ENCODE assay signal across 26 mouse cellular contexts in the genomic region with DNA sequence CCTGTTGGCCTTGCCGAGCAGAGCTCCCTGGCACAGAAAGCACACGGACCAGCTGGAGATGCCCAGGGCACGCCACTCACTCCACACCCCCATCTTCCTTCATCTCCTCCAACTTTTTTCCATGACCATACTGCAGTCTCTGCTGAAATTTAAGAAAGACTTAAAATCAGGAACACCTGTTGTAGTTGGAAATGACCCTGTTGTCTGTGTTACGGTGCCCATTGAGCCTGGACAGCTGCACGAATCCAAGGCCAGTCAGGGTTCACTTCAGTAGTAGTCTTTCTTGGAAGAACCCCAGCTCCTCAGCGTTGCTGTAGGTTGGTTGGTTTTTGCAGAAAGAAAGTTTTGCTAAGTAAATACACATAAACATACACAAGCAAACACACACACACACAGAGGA. TPM values are rescaled to one million over a fixed set of nuclear protein-coding genes. Genes with fewer than 3 reads are reported as not detected.
"Had no signal": no experiment of that assay in that cellular context is flagged by ENCODE, and none has a peak within 500 bp of the region (broad histone marks: within the 10 kb centered on the region; RNA-seq: fewer than 3 reads in every experiment).

No protein-coding gene starts in this region.

- H3K4me2 ChIP-seq: liver, embryonic 13.5 days; midbrain, embryonic 13.5 days had no signal

- DNase-seq: kidney, adult 11 months; kidney, adult 9 months; kidney, postnatal 14 days; kidney, postnatal 4 days; layer of hippocampus, adult 9-11 months; liver, embryonic 13.5 days; lung, adult 2 months; lung, postnatal 14 days; lung, postnatal 4 days; right cerebral cortex, adult 18-20 months; right cerebral cortex, postnatal 14 days; right cerebral cortex, postnatal 4 days; spleen, adult 18-20 months; thymus, adult 18-20 months; thymus, postnatal 36 days had no signal

- H3K27ac ChIP-seq: layer of hippocampus, adult 2 months; liver, embryonic 13.5 days; midbrain, embryonic 13.5 days had no signal

- H3K4me3 ChIP-seq: layer of hippocampus, adult 2 months; liver, embryonic 13.5 days; midbrain, embryonic 13.5 days had no signal

- H3K27me3 ChIP-seq: liver, embryonic 13.5 days; midbrain, embryonic 13.5 days had no signal

- H3K4me1 ChIP-seq: liver, embryonic 13.5 days; midbrain, embryonic 13.5 days had no signal

- ATAC-seq: midbrain, embryonic 13.5 days; midbrain, embryonic 16.5 days had no signal

- H3K9ac ChIP-seq: liver, embryonic 13.5 days; midbrain, embryonic 13.5 days had no signal

- H3K9me3 ChIP-seq: liver, embryonic 13.5 days; midbrain, embryonic 13.5 days had no signal

- H3K36me3 ChIP-seq: liver, embryonic 13.5 days; midbrain, embryonic 13.5 days had no signal

RNA-seq across cellular contexts. Expression of gene 1110002E22Rik, which starts 15.3 kb away (rescaled TPM):
- total RNA-seq: megakaryocyte progenitor cell, adult 5-6 weeks; megakaryocyte-erythroid progenitor cell, adult 5-6 weeks; monocyte, adult 5-6 weeks had no signal
- polyA plus RNA-seq: liver, adult 2 months had no signal

RNA-seq across cellular contexts. Expression of gene Gm5105, which starts 17.6 kb away (rescaled TPM):
- total RNA-seq: liver, adult 2 months; megakaryocyte progenitor cell, adult 5-6 weeks; megakaryocyte-erythroid progenitor cell, adult 5-6 weeks had no signal
- polyA plus RNA-seq: limb, embryonic 11.5 days; liver, adult 2 months; liver, embryonic 13.5 days; liver, embryonic 16.5 days; midbrain, embryonic 13.5 days; neural tube, embryonic 11.5 days; testis, adult 2 months had no signal
